Mouse (Mus musculus): ENCODE measurements around the gene Maml3.

- TF ChIP-seq CTCF (IDR thresholded peaks at IDR 0.05; ENCODE audit: low read depth) (no peak), EP300 (IDR thresholded peaks at IDR 0.05; ENCODE audit: low read depth) (no peak)
These were observed 1.2 kb downstream of the Maml3 start for GRCm38 (mm10) chr3:52103531-52104181.
